Mouse (Mus musculus) midbrain, embryonic 13.5 days (tissue): ENCODE measurements around the gene Mef2c. TPM values are rescaled to one million over a fixed set of nuclear protein-coding genes. Genes with fewer than 3 reads are reported as not detected.
A peak's percentile ranks its signal among the peaks of the same experiment; 100 is the strongest.

Experiments
- ATAC-seq: fragments of 200-750 bp; cut with Nextera tagmentation; 2 replicates; pipeline ENCODE4 v1.8.0; 2017; ENCODE audit warnings: mild to moderate bottlenecking, moderate TSS enrichment, moderate library complexity
- H3K27ac ChIP-seq: fragments of 300-500 bp; sonication (generic); 2 replicates; pipeline ENCODE4 v1.5.1; 2015; ENCODE audit warnings: inconsistent platforms, mild to moderate bottlenecking, moderate library complexity
- H3K27me3 ChIP-seq: fragments of 300-500 bp; sonication (generic); 2 replicates; pipeline ENCODE4 v1.6.1; 2015; ENCODE audit warnings: mild to moderate bottlenecking, inconsistent platforms
- H3K36me3 ChIP-seq: fragments of 300-500 bp; sonication (generic); 2 replicates; pipeline ENCODE4 v1.6.1; 2015; ENCODE audit warnings: mild to moderate bottlenecking, inconsistent platforms
- H3K4me1 ChIP-seq: fragments of 300-500 bp; sonication (generic); replicated peaks from 2 replicates; pipeline ENCODE4 v1.6.1; 2015; ENCODE audit warnings: inconsistent platforms
- H3K4me2 ChIP-seq: fragments of 300-500 bp; sonication (generic); replicated peaks from 2 replicates; pipeline ENCODE4 v1.6.1; 2015; ENCODE audit warnings: moderate library complexity, mild to moderate bottlenecking, inconsistent platforms
- H3K4me3 ChIP-seq: fragments of 300-500 bp; sonication (generic); replicated peaks from 2 replicates; pipeline ENCODE4 v1.5.1; 2015; ENCODE audit warnings: mild to moderate bottlenecking, inconsistent platforms
- H3K9ac ChIP-seq: fragments of 300-500 bp; sonication (generic); replicated peaks from 2 replicates; pipeline ENCODE4 v1.6.1; 2015; ENCODE audit warnings: mild to moderate bottlenecking, inconsistent platforms
- H3K9me3 ChIP-seq: fragments of 300-500 bp; sonication (generic); 2 replicates; pipeline ENCODE4 v1.6.1; 2016; ENCODE audit warnings: mild to moderate bottlenecking, inconsistent platforms
- WGBS: fragments of 180-500 bp; shearing (Covaris S2); methylation state at CpG from one replicate; pipeline ENCODE4 v1.1.7; 2015; 5-methylcytosine and 5-hydroxymethylcytosine counted together
- polyA plus RNA-seq: library from polyadenylated mRNA; unstranded; fragments of >200 nt; fragmentation: Nextera tagmentation; extraction: Ambion mirVana; gene quantifications from 2 replicates; pipeline ENCODE4 v1.2.1, GENCODE M21; 2015

The Mef2c gene
- polyA plus RNA-seq, 1 experiment from 2014 or later: 15.2 TPM

GRCm38 (mm10) chr13:83661166-83661565 is 157.3 kb downstream of the Mef2c start:
- H3K9me3 ChIP-seq: no peaks in the 10 kb centered on the region
- 0 out of 2 replicates have a peak overlapping the region, but pooled peaks have one; percentile 7 for H3K4me3 ChIP-seq
- H3K4me2 ChIP-seq: peak overlapping the region; percentile 31; the same call in 1 of the 2 replicates
- 0 out of 2 replicates have a peak, but pooled peaks cover 3% of the 10 kb centered on the region for H3K27me3 ChIP-seq
- H3K9ac ChIP-seq: no peak overlapping the region
- peaks cover 17% of the 10 kb centered on the region for H3K4me1 ChIP-seq
- 54% methylated on average over 7 of the region's 7 CpGs for WGBS
- H3K36me3 ChIP-seq: no peaks in the 10 kb centered on the region
- peak; percentile 55 for ATAC-seq
- peak overlapping the region; percentile 14; the same call in 1 of the 2 replicates for H3K27ac ChIP-seq

- Histone ChIP-seq H3K9me3 (no peaks in the 10 kb centered on the region), H3K4me2 (peak overlapping the region; percentile 7; the same call in 1 of the 2 replicates), H3K36me3 (no peaks in the 10 kb centered on the region), H3K4me3 (no peak overlapping the region), H3K9ac (no peak overlapping the region), H3K27me3 (0 out of 2 replicates have a peak, but pooled peaks cover 2% of the 10 kb centered on the region), H3K27ac (no peak overlapping the region), H3K4me1 (peaks cover 15% of the 10 kb centered on the region)
- ATAC-seq: peak; percentile 62; the same call in 1 of the 2 replicates
- whole genome bisulfite sequencing: 54% methylated on average over 14 of the region's 14 CpGs
These were observed 158.3 kb downstream of the Mef2c start for GRCm38 (mm10) chr13:83662089-83662551.

- Histone ChIP-seq H3K27me3 (no peaks in the 10 kb centered on the region), H3K36me3 (no peaks in the 10 kb centered on the region), H3K9ac (no peak overlapping the region), H3K4me1 (peaks cover 11% of the 10 kb centered on the region), H3K4me2 (no peak overlapping the region), H3K9me3 (no peaks in the 10 kb centered on the region), H3K27ac (no peak overlapping the region), H3K4me3 (no peak overlapping the region)
- WGBS: 86% methylated on average over 7 of the region's 7 CpGs
- no peak for ATAC-seq
These were observed 162.3 kb downstream of the Mef2c start for GRCm38 (mm10) chr13:83666179-83666578.

- 86% methylated on average over 3 of the region's 3 CpGs for WGBS
- no peak overlapping the region for H3K4me2 ChIP-seq
- H3K36me3 ChIP-seq: no peaks in the 10 kb centered on the region
- H3K27ac ChIP-seq: no peak overlapping the region
- no peak overlapping the region for H3K9ac ChIP-seq
- no peaks in the 10 kb centered on the region for H3K9me3 ChIP-seq
- H3K4me1 ChIP-seq: peaks cover 9% of the 10 kb centered on the region
- H3K27me3 ChIP-seq: no peaks in the 10 kb centered on the region
- H3K4me3 ChIP-seq: no peak overlapping the region
- no peak for ATAC-seq
These were observed 163.2 kb downstream of the Mef2c start for GRCm38 (mm10) chr13:83667051-83667450.

- 68% methylated on average over 2 of the region's 2 CpGs for WGBS
- Histone ChIP-seq H3K27ac (no peak overlapping the region), H3K4me3 (no peak overlapping the region), H3K9ac (no peak overlapping the region), H3K9me3 (no peaks in the 10 kb centered on the region), H3K4me2 (no peak overlapping the region), H3K4me1 (no peaks in the 10 kb centered on the region), H3K27me3 (peaks cover 9% of the 10 kb centered on the region), H3K36me3 (no peaks in the 10 kb centered on the region)
- no peak for ATAC-seq
These were observed 203.8 kb downstream of the Mef2c start for GRCm38 (mm10) chr13:83707611-83708010.

GRCm38 (mm10) chr13:83712778-83713380 is 209.0 kb downstream of the Mef2c start:
- H3K4me2 ChIP-seq: peak overlapping the region; percentile 74
- H3K4me1 ChIP-seq: peaks cover 28% of the 10 kb centered on the region
- H3K36me3 ChIP-seq: no peaks in the 10 kb centered on the region
- WGBS: 25% methylated on average over 5 of the region's 5 CpGs
- H3K9ac ChIP-seq: no peak overlapping the region
- H3K27ac ChIP-seq: no peak overlapping the region
- no peak for ATAC-seq
- H3K27me3 ChIP-seq: peaks cover 36% of the 10 kb centered on the region
- no peak overlapping the region for H3K4me3 ChIP-seq
- H3K9me3 ChIP-seq: no peaks in the 10 kb centered on the region

GRCm38 (mm10) chr13:83713661-83714291 is 209.9 kb downstream of the Mef2c start:
- WGBS: 4% methylated on average over 19 of the region's 19 CpGs
- no peak for ATAC-seq
- H3K27ac ChIP-seq: peak overlapping the region; percentile 65; the same call in 1 of the 2 replicates
- peaks cover 36% of the 10 kb centered on the region for H3K4me1 ChIP-seq
- peak overlapping the region; percentile 74 for H3K4me2 ChIP-seq
- H3K36me3 ChIP-seq: no peaks in the 10 kb centered on the region
- peaks cover 44% of the 10 kb centered on the region for H3K27me3 ChIP-seq
- no peaks in the 10 kb centered on the region for H3K9me3 ChIP-seq
- peak overlapping the region; percentile 47; the same call in 1 of the 2 replicates for H3K9ac ChIP-seq
- H3K4me3 ChIP-seq: peak overlapping the region; percentile 76

- 1% methylated on average over 22 of the region's 22 CpGs for WGBS
These were observed 210.9 kb downstream of the Mef2c start for GRCm38 (mm10) chr13:83714466-83715307.

GRCm38 (mm10) chr13:83715308-83715785 is 211.5 kb downstream of the Mef2c start:
- peak; percentile 57 for ATAC-seq
- peak overlapping the region; percentile 74 for H3K4me2 ChIP-seq
- peaks cover 44% of the 10 kb centered on the region for H3K27me3 ChIP-seq
- peak overlapping the region; percentile 91 for H3K27ac ChIP-seq
- H3K36me3 ChIP-seq: no peaks in the 10 kb centered on the region
- H3K4me1 ChIP-seq: peaks cover 44% of the 10 kb centered on the region
- WGBS: 2% methylated on average over 14 of the region's 14 CpGs
- H3K9me3 ChIP-seq: no peaks in the 10 kb centered on the region
- peak overlapping the region; percentile 76 for H3K4me3 ChIP-seq
- peak overlapping the region; percentile 80 for H3K9ac ChIP-seq

More at GRCm38 (mm10) chr13:83714466-83715307, 210.9 kb downstream of the Mef2c start:
- Histone ChIP-seq H3K9me3 (no peaks in the 10 kb centered on the region), H3K27me3 (peaks cover 44% of the 10 kb centered on the region), H3K4me2 (peak overlapping the region; percentile 74), H3K36me3 (no peaks in the 10 kb centered on the region), H3K4me3 (peak overlapping the region; percentile 76), H3K9ac (peak overlapping the region; percentile 80), H3K27ac (peak overlapping the region; percentile 91), H3K4me1 (peaks cover 44% of the 10 kb centered on the region)
- peak; percentile 90 for ATAC-seq

GRCm38 (mm10) chr13:83715971-83716615 is 212.3 kb downstream of the Mef2c start:
- ATAC-seq: no peak
- Histone ChIP-seq H3K4me2 (peak overlapping the region; percentile 74), H3K27me3 (peaks cover 44% of the 10 kb centered on the region), H3K9me3 (no peaks in the 10 kb centered on the region), H3K36me3 (no peaks in the 10 kb centered on the region), H3K4me3 (peak overlapping the region; percentile 76), H3K9ac (peak overlapping the region; percentile 80), H3K27ac (peak overlapping the region; percentile 91), H3K4me1 (peaks cover 45% of the 10 kb centered on the region)
- WGBS: 2% methylated on average over 27 of the region's 27 CpGs
